Mouse (Mus musculus) olfactory bulb, adult 2 months (tissue): ENCODE data around the gene Iqcf6.

Experiments
- CTCF ChIP-seq: fragments of 200-500 bp; IDR thresholded peaks from 2 replicates; pipeline ENCODE4 v1.5.1; 2012; ENCODE audit warnings: low read depth, mild to moderate bottlenecking, low read length, moderate library complexity; ENCODE audit not compliant: insufficient read depth
- POLR2A ChIP-seq: fragments of 200-500 bp; IDR thresholded peaks from 2 replicates; pipeline ENCODE4 v1.6.1; 2012; ENCODE audit warnings: mild to moderate bottlenecking, low read depth, low read length, moderate library complexity; ENCODE audit not compliant: insufficient read depth

DNA sequence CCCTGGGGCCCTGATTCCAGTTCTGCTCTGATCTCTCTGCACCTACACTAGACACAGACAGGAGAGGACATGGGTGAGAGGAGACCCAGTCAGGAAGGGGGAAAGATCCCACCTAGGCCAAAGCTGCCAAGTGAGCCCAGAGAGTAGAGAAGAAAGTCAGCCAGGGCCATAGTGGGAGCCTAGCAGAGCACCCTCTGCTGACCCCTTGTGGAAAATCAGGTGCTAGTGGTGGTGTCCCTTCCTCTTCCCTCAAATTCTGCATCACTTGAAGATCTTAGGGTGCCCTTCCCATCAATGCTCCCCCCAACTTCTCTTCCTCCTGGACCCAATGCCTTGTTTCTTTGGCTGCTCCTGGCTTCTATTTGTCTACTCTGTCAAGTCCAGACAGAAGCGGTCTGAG lies 26.3 kb downstream of the Iqcf6 start:
- no peak for TF ChIP-seq POLR2A
- TF ChIP-seq CTCF = no peak
